Mouse (Mus musculus): ENCODE measurements around the gene Srsf3. TPM values are rescaled to one million over a fixed set of nuclear protein-coding genes. Genes with fewer than 3 reads are reported as not detected.
"Not testable (repeated sequence)": the region's sequence is repeated elsewhere in the genome, so short reads cannot be mapped to it uniquely, and the experiment has no call there.

Gene Srsf3
- total and polyA plus RNA-seq, 3 experiments = 171 to 687 (median 380) TPM

- Histone ChIP-seq H3K9ac (ENCODE audit: insufficient read depth, low read depth) (no peak overlapping the region), H3K4me2 (ENCODE audit: insufficient read depth, low read depth, poor library complexity, severe bottlenecking) (no peak overlapping the region), H3K4me3 (replicated peaks in 1 of 3; ENCODE audit: low read depth in 2 of 3, low read length in 2 of 3, poor library complexity in 1 of 3) (no peak overlapping the region), H3K79me2 (replicated peaks; ENCODE audit: control insufficient read depth, extremely low read depth, insufficient read depth, poor library complexity, severe bottlenecking) (no peaks in the 10 kb centered on the region), H3K36me3 (replicated peaks in 1 of 2; ENCODE audit: control insufficient read depth in 1 of 2, insufficient read depth in 1 of 2, low read length in 1 of 2) (peaks cover 44 to 69% of the 10 kb centered on the region in 2 experiments), H3K4me1 (ENCODE audit: control insufficient read depth in 1 of 2, insufficient read depth in 2 of 2) (peaks cover 2 to 25% of the 10 kb centered on the region in 2 experiments; a peak in 2 of 4 replicates), H3K27ac (ENCODE audit: insufficient read depth, low read depth) (no peak overlapping the region), H3K9me3 (replicated peaks; ENCODE audit: low read length) (no peaks in the 10 kb centered on the region), H3K27me3 (replicated peaks) (no peaks in the 10 kb centered on the region)
- dilution Hi-C loops (cut with MboI; ENCODE audit: extremely low pct_ligation_motif_present, extremely low pct_unique_long_range_greater_than_20kb, low sequenced_read_pairs) = no loop called here
- DNase-seq (ENCODE audit: extremely low read depth) = no peak
- TF ChIP-seq USF1 (IDR thresholded peaks at IDR 0.05; ENCODE audit: low read depth, low read length) (no peak), NELFE (IDR thresholded peaks at IDR 0.05; ENCODE audit: low read depth, low read length) (no peak), RAD21 (IDR thresholded peaks at IDR 0.05; ENCODE audit: low read depth, low read length) (no peak), POLR2A (IDR thresholded peaks at IDR 0.05; ENCODE audit: low read depth, low read length) (no peak), E2F4 (IDR thresholded peaks at IDR 0.05; ENCODE audit: insufficient replicate concordance, low read depth, low read length) (no peak)
- in situ Hi-C loops (cut with MboI; ENCODE audit: low pct_ligation_motif_present, low pct_unique_long_range_greater_than_20kb, low sequenced_read_pairs) = no loop called here
Measured at GRCm38 (mm10) chr17:28992105-28992504, 40.3 kb upstream of the Srsf3 start.

DNA sequence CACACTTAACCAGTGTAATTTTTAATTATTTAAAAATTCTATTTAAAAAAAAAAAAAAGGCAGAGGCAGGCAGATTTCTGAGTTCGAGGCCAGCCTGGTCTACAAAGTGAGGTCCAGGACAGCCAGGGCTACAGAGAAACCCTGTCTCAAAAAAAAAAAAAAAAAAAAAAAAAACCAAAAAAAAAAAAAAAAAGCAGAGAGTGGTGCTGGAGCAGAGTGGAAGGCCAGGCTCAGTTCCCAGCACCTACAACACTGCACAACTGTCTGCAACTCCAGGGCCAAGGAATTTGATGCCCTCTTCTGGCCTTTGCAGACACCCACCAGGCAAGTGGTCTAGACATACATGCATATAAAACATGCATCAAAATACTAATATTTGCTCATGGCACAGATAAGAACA lies 39.4 kb upstream of the Srsf3 start:
- Histone ChIP-seq H3K36me3 (replicated peaks in 1 of 2; ENCODE audit: control insufficient read depth in 1 of 2, insufficient read depth in 1 of 2, low read length in 1 of 2) (peaks cover 41 to 69% of the 10 kb centered on the region in 2 experiments), H3K4me1 (ENCODE audit: control insufficient read depth in 1 of 2, insufficient read depth in 2 of 2) (peaks cover 2 to 25% of the 10 kb centered on the region in 2 experiments; a peak in 2 of 4 replicates)
- H3K27ac ChIP-seq (ENCODE audit: insufficient read depth, low read depth); H3K4me3 ChIP-seq (replicated peaks in 1 of 3; ENCODE audit: low read depth in 2 of 3, low read length in 2 of 3, poor library complexity in 1 of 3); dilution Hi-C loops (cut with MboI; ENCODE audit: extremely low pct_ligation_motif_present, extremely low pct_unique_long_range_greater_than_20kb, low sequenced_read_pairs); H3K27me3 ChIP-seq (replicated peaks); H3K9me3 ChIP-seq (replicated peaks; ENCODE audit: low read length); DNase-seq (ENCODE audit: extremely low read depth); in situ Hi-C loops (cut with MboI; ENCODE audit: low pct_ligation_motif_present, low pct_unique_long_range_greater_than_20kb, low sequenced_read_pairs); H3K9ac ChIP-seq (ENCODE audit: insufficient read depth, low read depth); H3K4me2 ChIP-seq (ENCODE audit: insufficient read depth, low read depth, poor library complexity, severe bottlenecking); H3K79me2 ChIP-seq (replicated peaks; ENCODE audit: control insufficient read depth, extremely low read depth, insufficient read depth, poor library complexity, severe bottlenecking): not testable (repeated sequence)
- peak; percentile 58 for TF ChIP-seq ZNF384 (IDR thresholded peaks at IDR 0.05; ENCODE audit: low read depth, low read length)

GRCm38 (mm10) chr17:28994615-28995014 lies 37.8 kb upstream of the Srsf3 start:
- dilution Hi-C loops (cut with MboI; ENCODE audit: extremely low pct_ligation_motif_present, extremely low pct_unique_long_range_greater_than_20kb, low sequenced_read_pairs) = no loop called here
- H3K36me3 ChIP-seq (replicated peaks in 1 of 2; ENCODE audit: control insufficient read depth in 1 of 2, insufficient read depth in 1 of 2, low read length in 1 of 2) = peaks cover 44 to 70% of the 10 kb centered on the region in 2 experiments

More at GRCm38 (mm10) chr17:28994615-28995014, 37.8 kb upstream of the Srsf3 start:
- H3K79me2 ChIP-seq (replicated peaks; ENCODE audit: control insufficient read depth, extremely low read depth, insufficient read depth, poor library complexity, severe bottlenecking) = peaks cover 3% of the 10 kb centered on the region; the same call in 1 of the 2 replicates
- no peak for DNase-seq (ENCODE audit: extremely low read depth)
- H3K9me3 ChIP-seq (replicated peaks; ENCODE audit: low read length) = no peaks in the 10 kb centered on the region
- H3K4me1 ChIP-seq (ENCODE audit: control insufficient read depth in 1 of 2, insufficient read depth in 2 of 2) = peaks cover 2 to 25% of the 10 kb centered on the region in 2 experiments; a peak in 2 of 4 replicates
- in situ Hi-C loops (cut with MboI; ENCODE audit: low pct_ligation_motif_present, low pct_unique_long_range_greater_than_20kb, low sequenced_read_pairs) = no loop called here
- H3K27me3 ChIP-seq (replicated peaks) = no peaks in the 10 kb centered on the region
- no peak overlapping the region for H3K9ac ChIP-seq (ENCODE audit: insufficient read depth, low read depth)
- H3K4me3 ChIP-seq (replicated peaks in 1 of 3; ENCODE audit: low read depth in 2 of 3, low read length in 2 of 3, poor library complexity in 1 of 3) = no peak overlapping the region
- no peak for TF ChIP-seq NELFE (IDR thresholded peaks at IDR 0.05; ENCODE audit: low read depth, low read length)
- TF ChIP-seq PAX5 (IDR thresholded peaks at IDR 0.05; ENCODE audit: low read length) = no peak
- TF ChIP-seq POLR2A (IDR thresholded peaks at IDR 0.05; ENCODE audit: low read depth, low read length) = no peak
- TF ChIP-seq ZMIZ1 (IDR thresholded peaks at IDR 0.05; ENCODE audit: low read depth, low read length) = no peak
- no peak for TF ChIP-seq IRF4 (IDR thresholded peaks at IDR 0.05; ENCODE audit: low read depth, low read length)
- no peak for TF ChIP-seq POLR2AphosphoS2 (IDR thresholded peaks at IDR 0.05; ENCODE audit: low read depth, low read length)
- TF ChIP-seq MEF2A (IDR thresholded peaks at IDR 0.05; ENCODE audit: borderline replicate concordance, low read depth, low read length) = no peak
- TF ChIP-seq BHLHE40 (IDR thresholded peaks at IDR 0.05; ENCODE audit: low read depth, low read length) = no peak
- TF ChIP-seq KAT2A (IDR thresholded peaks at IDR 0.05; ENCODE audit: insufficient replicate concordance, low read length) = no peak
- no peak for TF ChIP-seq GABPA (IDR thresholded peaks at IDR 0.05; ENCODE audit: insufficient replicate concordance, low read depth, low read length)
- no peak for TF ChIP-seq ZKSCAN1 (IDR thresholded peaks at IDR 0.05; ENCODE audit: borderline replicate concordance, low read depth, low read length)
- TF ChIP-seq MXI1 (IDR thresholded peaks at IDR 0.05; ENCODE audit: low read depth, low read length) = no peak
- no peak for TF ChIP-seq E2F4 (IDR thresholded peaks at IDR 0.05; ENCODE audit: insufficient replicate concordance, low read depth, low read length)
- H3K27ac ChIP-seq (ENCODE audit: insufficient read depth, low read depth) = no peak overlapping the region
- no peak overlapping the region for H3K4me2 ChIP-seq (ENCODE audit: insufficient read depth, low read depth, poor library complexity, severe bottlenecking)
